Mouse (Mus musculus) macrophage (primary cell): ENCODE results near the gene Adh4. TPM values are rescaled to one million over a fixed set of nuclear protein-coding genes. Genes with fewer than 3 reads are reported as not detected.
"Not testable (repeated sequence)": the region's sequence is repeated elsewhere in the genome, so short reads cannot be mapped to it uniquely, and the experiment has no call there.

Experiments
- H3K27ac ChIP-seq: fragments of 350-480 bp; formaldehyde crosslinking; 2 replicates; pipeline ENCODE4 v1.9.0; 2021
- H3K36me3 ChIP-seq: fragments of 350-480 bp; formaldehyde crosslinking; 2 replicates; pipeline ENCODE4 v1.9.0; 2021; ENCODE audit errors: inconsistent target
- H3K4me3 ChIP-seq: fragments of 350-480 bp; formaldehyde crosslinking; 2 replicates; pipeline ENCODE4 v1.9.0; 2021; ENCODE audit errors: inconsistent target
- H3K79me2 ChIP-seq: fragments of 350-480 bp; formaldehyde crosslinking; 2 replicates; pipeline ENCODE4 v1.9.0; 2021; ENCODE audit errors: inconsistent target
- WGBS: methylation state at CpG from one replicate; pipeline ENCODE4 v1.1.7; 2026; ENCODE audit warnings: inconsistent platforms; ENCODE audit not compliant: missing documents; 5-methylcytosine and 5-hydroxymethylcytosine counted together
- polyA plus RNA-seq: library from polyadenylated mRNA; stranded (reverse); fragments of 250-400 nt; gene quantifications from 3 replicates; pipeline ENCODE4 v1.2.4, GENCODE M21; 2018; ENCODE audit warnings: inconsistent platforms

The Adh4 gene
- polyA plus RNA-seq, 1 experiment from 2014 or later: not detected

- WGBS: 77% methylated on average over 3 of the region's 3 CpGs
- Histone ChIP-seq H3K27ac (no peak overlapping the region), H3K79me2 (no peaks in the 10 kb centered on the region), H3K36me3 (peaks cover 50% of the 10 kb centered on the region; the same call in 1 of the 2 replicates), H3K4me3 (no peak overlapping the region)
Observed at GRCm38 (mm10) chr3:138461832-138462231, 46.6 kb downstream of the Adh4 start.

DNA sequence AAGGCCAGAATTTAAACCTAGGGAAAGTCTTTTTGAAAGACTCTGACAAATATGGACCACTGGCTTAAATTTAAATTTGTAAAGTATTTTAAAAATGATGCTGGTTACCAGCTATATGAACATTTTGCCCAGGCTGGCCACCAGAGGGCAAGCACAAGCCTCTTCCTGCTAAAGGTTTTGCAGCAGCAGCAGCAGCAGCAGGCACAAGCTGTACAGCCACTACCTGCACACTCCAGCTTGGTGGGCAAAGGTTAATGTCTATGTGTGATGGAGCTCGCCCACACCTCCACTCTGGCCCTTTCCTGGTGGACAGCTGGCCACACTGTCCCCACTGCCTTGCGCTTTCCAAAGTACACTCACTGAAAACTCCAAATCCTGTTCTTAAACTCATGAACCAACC is 47.9 kb downstream of the Adh4 start:
- WGBS: 88% methylated on average over 2 of the region's 2 CpGs
- Histone ChIP-seq H3K79me2 (no peaks in the 10 kb centered on the region), H3K27ac (no peak overlapping the region), H3K36me3 (peaks cover 60% of the 10 kb centered on the region), H3K4me3 (no peak overlapping the region)

DNA sequence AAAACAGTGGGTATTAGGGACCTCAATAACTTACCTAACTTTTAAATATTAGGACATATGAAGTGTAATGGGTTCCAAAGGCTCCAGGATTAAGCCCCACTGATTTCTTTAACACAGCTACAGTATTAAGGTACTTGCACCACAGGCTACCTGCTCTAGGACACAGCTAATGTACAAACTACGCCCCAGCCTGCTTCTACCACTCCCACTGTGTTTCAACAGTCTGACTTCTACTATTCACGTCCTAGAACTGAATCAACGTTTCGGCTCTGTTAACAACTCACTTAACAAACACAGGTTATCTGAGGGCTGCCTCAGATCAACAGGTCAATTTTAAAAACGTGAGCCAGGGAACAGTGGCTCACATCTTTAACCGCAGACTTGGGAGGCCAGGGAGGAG is 48.5 kb downstream of the Adh4 start:
- Histone ChIP-seq H3K79me2 (no peaks in the 10 kb centered on the region), H3K4me3 (no peak overlapping the region), H3K27ac (no peak overlapping the region), H3K36me3 (peaks cover 62% of the 10 kb centered on the region)
- 93% methylated on average over 6 of the region's 6 CpGs for whole genome bisulfite sequencing

DNA sequence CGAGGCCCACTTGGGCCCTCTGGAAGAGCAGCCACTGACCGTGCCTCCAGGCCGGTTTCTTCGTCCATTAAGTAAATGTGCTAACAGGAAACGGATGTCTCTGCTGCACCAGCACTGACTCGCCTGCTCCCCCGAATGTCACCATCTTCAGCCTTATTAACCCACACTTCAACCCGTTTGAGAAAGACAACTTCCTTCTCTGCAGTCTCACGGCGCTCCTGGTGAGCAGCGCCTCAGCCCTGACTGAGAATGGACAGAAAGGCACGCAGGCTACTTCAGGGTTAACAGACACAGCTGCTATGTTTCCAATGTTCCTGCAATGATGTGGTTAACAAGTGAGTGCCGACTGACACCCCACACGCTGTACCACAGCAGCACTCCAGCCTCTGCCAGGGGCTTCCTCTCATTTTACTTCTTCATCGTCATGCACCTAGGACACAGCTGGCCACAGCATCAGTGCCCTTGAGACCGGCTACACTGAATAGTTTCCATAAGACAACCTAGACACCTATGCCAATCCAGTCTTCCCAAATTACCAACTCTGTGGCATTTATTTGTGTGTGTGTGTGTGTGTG is 49.4 kb downstream of the Adh4 start:
- no peak overlapping the region for H3K27ac ChIP-seq
- no peak overlapping the region for H3K4me3 ChIP-seq
- WGBS: 57% methylated on average over 16 of the region's 16 CpGs
- peaks cover 59% of the 10 kb centered on the region for H3K36me3 ChIP-seq
- no peaks in the 10 kb centered on the region for H3K79me2 ChIP-seq

GRCm38 (mm10) chr3:138466656-138467055 is 51.4 kb downstream of the Adh4 start:
- WGBS: 100% methylated on average over 1 of the region's 1 CpGs
- H3K27ac ChIP-seq, H3K79me2 ChIP-seq, H3K4me3 ChIP-seq: not testable (repeated sequence)
- peaks cover 66% of the 10 kb centered on the region for H3K36me3 ChIP-seq

- Histone ChIP-seq H3K36me3 (peaks cover 65% of the 10 kb centered on the region), H3K27ac (no peak overlapping the region)
- WGBS: 90% methylated on average over 3 of the region's 3 CpGs
Observed at GRCm38 (mm10) chr3:138471066-138471465, 55.8 kb downstream of the Adh4 start.

DNA sequence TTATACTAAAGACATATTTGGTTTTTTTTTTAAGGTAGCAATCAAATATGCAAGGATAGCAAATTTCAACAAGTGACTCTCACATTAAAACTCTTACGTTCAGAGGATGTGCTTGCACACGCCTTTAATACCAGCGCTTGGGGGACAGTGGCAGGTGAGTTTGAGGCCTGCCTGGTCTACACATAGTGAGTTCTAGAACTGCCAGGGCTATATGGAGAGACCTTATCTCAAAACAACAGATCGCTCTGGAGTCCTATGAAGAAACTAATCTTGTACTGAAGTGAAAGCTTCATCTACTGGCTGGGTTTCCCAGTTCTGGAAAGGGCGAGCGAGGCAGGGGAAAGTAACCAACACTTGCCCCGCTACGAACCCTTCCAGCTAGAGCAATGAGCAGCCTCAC is 64.2 kb downstream of the Adh4 start:
- no peak overlapping the region for H3K27ac ChIP-seq
- peaks cover 23% of the 10 kb centered on the region; the same call in 1 of the 2 replicates for H3K36me3 ChIP-seq
- H3K79me2 ChIP-seq: peaks cover 98% of the 10 kb centered on the region
- H3K4me3 ChIP-seq: no peak overlapping the region
- WGBS: 97% methylated on average over 8 of the region's 8 CpGs

More at GRCm38 (mm10) chr3:138471066-138471465, 55.8 kb downstream of the Adh4 start:
- Histone ChIP-seq H3K4me3 (no peak overlapping the region), H3K79me2 (peaks cover 14% of the 10 kb centered on the region)

Other genes with a start within 250 kb of the Adh4 start
- gene 4930579F01Rik, start 221.6 kb upstream of the Adh4 start, polyA plus RNA-seq: not detected in 3 replicates
- not detected in 3 replicates for gene Adh7, start 197.7 kb upstream of the Adh4 start, polyA plus RNA-seq
- not detected in 3 replicates for gene Adh1, start 154.5 kb upstream of the Adh4 start, polyA plus RNA-seq
- not detected in 3 replicates for gene Adh6a, start 102.2 kb upstream of the Adh4 start, polyA plus RNA-seq
- not detected in 3 replicates for gene Adh6b, start 73.7 kb upstream of the Adh4 start, polyA plus RNA-seq
- gene Adh5, start 27.6 kb downstream of the Adh4 start, polyA plus RNA-seq: 51.7 to 94.7 TPM (median 76.1 TPM) in 3 replicates
- 20.2 to 38.0 TPM (median 29.5 TPM) in 3 replicates for gene Metap1, start 74.0 kb downstream of the Adh4 start, polyA plus RNA-seq
- gene Eif4e, start 110.7 kb downstream of the Adh4 start, polyA plus RNA-seq: 68.5 to 182 TPM (median 95.8 TPM) in 3 replicates